Mouse (Mus musculus): Measurements from ENCODE around the gene Myo10. TPM values are rescaled to one million over a fixed set of nuclear protein-coding genes. Genes with fewer than 3 reads are reported as not detected.
A peak's percentile ranks its signal among the peaks of the same experiment; 100 is the strongest.

Gene Myo10
- polyA plus RNA-seq, 1 experiment from 2014 or later, result 28.8 TPM

- ATAC-seq, result peak; percentile 77
- 0 out of 2 replicates have a peak overlapping the region, but pooled peaks have one; percentile 1 for H3K4me3 ChIP-seq (ENCODE audit: low read depth, low read length)
- H3K4me2 ChIP-seq (ENCODE audit: low read length), result peak overlapping the region; percentile 29
- 8% methylated on average over 8 of the region's 8 CpGs for WGBS
- H3K9me3 ChIP-seq (replicated peaks; ENCODE audit: control insufficient read depth, low read length, poor library complexity, severe bottlenecking), result no peaks in the 10 kb centered on the region
- no peaks in the 10 kb centered on the region for H3K27me3 ChIP-seq (ENCODE audit: control insufficient read depth, insufficient read depth, low read depth, low read length)
- H3K9ac ChIP-seq (ENCODE audit: low read depth, low read length), result 0 out of 2 replicates have a peak overlapping the region, but pooled peaks have one; percentile 4
- no peaks in the 10 kb centered on the region for H3K36me3 ChIP-seq (ENCODE audit: control insufficient read depth, insufficient read depth, low read length)
- peaks cover 61% of the 10 kb centered on the region for H3K4me1 ChIP-seq (ENCODE audit: control insufficient read depth, insufficient read depth, low read length)
- H3K27ac ChIP-seq (ENCODE audit: low read length), result peak overlapping the region; percentile 72
Observed at GRCm38 (mm10) chr15:25761800-25762211, 139.5 kb downstream of the Myo10 start.

GRCm38 (mm10) chr15:25762306-25762705, 140.0 kb downstream of the Myo10 start:
- Histone ChIP-seq H3K9me3 (replicated peaks; ENCODE audit: control insufficient read depth, low read length, poor library complexity, severe bottlenecking) (no peaks in the 10 kb centered on the region), H3K27me3 (ENCODE audit: control insufficient read depth, insufficient read depth, low read depth, low read length) (no peaks in the 10 kb centered on the region), H3K4me2 (ENCODE audit: low read length) (peak overlapping the region; percentile 29), H3K9ac (ENCODE audit: low read depth, low read length) (no peak overlapping the region), H3K36me3 (ENCODE audit: control insufficient read depth, insufficient read depth, low read length) (no peaks in the 10 kb centered on the region), H3K4me3 (ENCODE audit: low read depth, low read length) (no peak overlapping the region), H3K27ac (ENCODE audit: low read length) (peak overlapping the region; percentile 72), H3K4me1 (ENCODE audit: control insufficient read depth, insufficient read depth, low read length) (peaks cover 61% of the 10 kb centered on the region)
- 13% methylated on average over 8 of the region's 8 CpGs for WGBS
- ATAC-seq, result peak; percentile 43

- H3K4me3 ChIP-seq (ENCODE audit: low read depth, low read length), result no peak overlapping the region
- no peaks in the 10 kb centered on the region for H3K27me3 ChIP-seq (ENCODE audit: control insufficient read depth, insufficient read depth, low read depth, low read length)
- ATAC-seq, result peak; percentile 15; the same call in 1 of the 2 replicates
- 10% methylated on average over 7 of the region's 7 CpGs for WGBS
- peak overlapping the region; percentile 72 for H3K27ac ChIP-seq (ENCODE audit: low read length)
- no peak overlapping the region for H3K9ac ChIP-seq (ENCODE audit: low read depth, low read length)
- peak overlapping the region; percentile 15 for H3K4me2 ChIP-seq (ENCODE audit: low read length)
- H3K36me3 ChIP-seq (ENCODE audit: control insufficient read depth, insufficient read depth, low read length), result no peaks in the 10 kb centered on the region
- no peaks in the 10 kb centered on the region for H3K9me3 ChIP-seq (replicated peaks; ENCODE audit: control insufficient read depth, low read length, poor library complexity, severe bottlenecking)
- H3K4me1 ChIP-seq (ENCODE audit: control insufficient read depth, insufficient read depth, low read length), result peaks cover 57% of the 10 kb centered on the region
Observed at GRCm38 (mm10) chr15:25763106-25763505, 140.8 kb downstream of the Myo10 start.

GRCm38 (mm10) chr15:25764653-25765352, 142.5 kb downstream of the Myo10 start:
- Histone ChIP-seq H3K36me3 (ENCODE audit: control insufficient read depth, insufficient read depth, low read length) (no peaks in the 10 kb centered on the region), H3K4me2 (ENCODE audit: low read length) (no peak overlapping the region), H3K4me3 (ENCODE audit: low read depth, low read length) (no peak overlapping the region), H3K4me1 (ENCODE audit: control insufficient read depth, insufficient read depth, low read length) (peaks cover 46% of the 10 kb centered on the region), H3K27ac (ENCODE audit: low read length) (peak overlapping the region; percentile 44), H3K27me3 (ENCODE audit: control insufficient read depth, insufficient read depth, low read depth, low read length) (no peaks in the 10 kb centered on the region), H3K9ac (ENCODE audit: low read depth, low read length) (no peak overlapping the region), H3K9me3 (replicated peaks; ENCODE audit: control insufficient read depth, low read length, poor library complexity, severe bottlenecking) (no peaks in the 10 kb centered on the region)
- 64% methylated on average over 13 of the region's 13 CpGs for WGBS
- ATAC-seq, result no peak

- Histone ChIP-seq H3K4me1 (ENCODE audit: control insufficient read depth, insufficient read depth, low read length) (peaks cover 29% of the 10 kb centered on the region), H3K36me3 (ENCODE audit: control insufficient read depth, insufficient read depth, low read length) (no peaks in the 10 kb centered on the region), H3K9ac (ENCODE audit: low read depth, low read length) (no peak overlapping the region), H3K4me3 (ENCODE audit: low read depth, low read length) (no peak overlapping the region), H3K4me2 (ENCODE audit: low read length) (no peak overlapping the region), H3K27me3 (ENCODE audit: control insufficient read depth, insufficient read depth, low read depth, low read length) (no peaks in the 10 kb centered on the region), H3K27ac (ENCODE audit: low read length) (no peak overlapping the region), H3K9me3 (replicated peaks; ENCODE audit: control insufficient read depth, low read length, poor library complexity, severe bottlenecking) (no peaks in the 10 kb centered on the region)
- 72% methylated on average over 6 of the region's 6 CpGs for WGBS
- no peak for ATAC-seq
Observed at GRCm38 (mm10) chr15:25767777-25768176, 145.5 kb downstream of the Myo10 start.

GRCm38 (mm10) chr15:25769524-25770255, 147.4 kb downstream of the Myo10 start:
- 47% methylated on average over 9 of the region's 9 CpGs for WGBS
- no peak overlapping the region for H3K4me3 ChIP-seq (ENCODE audit: low read depth, low read length)
- H3K9ac ChIP-seq (ENCODE audit: low read depth, low read length), result no peak overlapping the region
- H3K4me2 ChIP-seq (ENCODE audit: low read length), result no peak overlapping the region
- no peaks in the 10 kb centered on the region for H3K9me3 ChIP-seq (replicated peaks; ENCODE audit: control insufficient read depth, low read length, poor library complexity, severe bottlenecking)
- no peaks in the 10 kb centered on the region for H3K36me3 ChIP-seq (ENCODE audit: control insufficient read depth, insufficient read depth, low read length)
- H3K27me3 ChIP-seq (ENCODE audit: control insufficient read depth, insufficient read depth, low read depth, low read length), result no peaks in the 10 kb centered on the region
- H3K4me1 ChIP-seq (ENCODE audit: control insufficient read depth, insufficient read depth, low read length), result peaks cover 27% of the 10 kb centered on the region
- ATAC-seq, result no peak
- no peak overlapping the region for H3K27ac ChIP-seq (ENCODE audit: low read length)

GRCm38 (mm10) chr15:25771782-25772181, 149.5 kb downstream of the Myo10 start:
- Histone ChIP-seq H3K27me3 (ENCODE audit: control insufficient read depth, insufficient read depth, low read depth, low read length) (no peaks in the 10 kb centered on the region), H3K4me1 (ENCODE audit: control insufficient read depth, insufficient read depth, low read length) (peaks cover 36% of the 10 kb centered on the region), H3K9me3 (replicated peaks; ENCODE audit: control insufficient read depth, low read length, poor library complexity, severe bottlenecking) (no peaks in the 10 kb centered on the region), H3K4me2 (ENCODE audit: low read length) (no peak overlapping the region), H3K36me3 (ENCODE audit: control insufficient read depth, insufficient read depth, low read length) (no peaks in the 10 kb centered on the region), H3K27ac (ENCODE audit: low read length) (no peak overlapping the region), H3K9ac (ENCODE audit: low read depth, low read length) (no peak overlapping the region), H3K4me3 (ENCODE audit: low read depth, low read length) (no peak overlapping the region)
- WGBS, result 79% methylated on average over 10 of the region's 10 CpGs
- no peak for ATAC-seq

GRCm38 (mm10) chr15:25773711-25774513, 151.6 kb downstream of the Myo10 start:
- Histone ChIP-seq H3K9ac (ENCODE audit: low read depth, low read length) (no peak overlapping the region), H3K4me1 (ENCODE audit: control insufficient read depth, insufficient read depth, low read length) (peaks cover 37% of the 10 kb centered on the region), H3K27ac (ENCODE audit: low read length) (peak overlapping the region; percentile 72), H3K36me3 (ENCODE audit: control insufficient read depth, insufficient read depth, low read length) (no peaks in the 10 kb centered on the region), H3K4me3 (ENCODE audit: low read depth, low read length) (peak overlapping the region; percentile 32), H3K9me3 (replicated peaks; ENCODE audit: control insufficient read depth, low read length, poor library complexity, severe bottlenecking) (no peaks in the 10 kb centered on the region), H3K27me3 (ENCODE audit: control insufficient read depth, insufficient read depth, low read depth, low read length) (no peaks in the 10 kb centered on the region), H3K4me2 (ENCODE audit: low read length) (peak overlapping the region; percentile 60)
- 2% methylated on average over 21 of the region's 21 CpGs for WGBS
- ATAC-seq, result peak; percentile 82

Measured in midbrain, embryonic 16.5 days (tissue).